Mouse (Mus musculus) ovary, postnatal 14 days (tissue): ENCODE results near the gene Zbtb33.

ENCODE experiments used
- DNase-seq: peaks from one replicate; pipeline ENCODE4 v3.0.0; 2022; ENCODE audit warnings: low spot score

Gene Zbtb33

GRCm38 (mm10) chrX:38189552-38190457 is at the start of gene Zbtb33:
TSS of gene Zbtb33 (plus strand) at chrX:38189793.
- DNase-seq = peak; percentile 83

GRCm38 (mm10) chrX:38159097-38159496 is 30.5 kb upstream of the Zbtb33 start:
- DNase-seq = no peak

GRCm38 (mm10) chrX:38165315-38165714 is 24.3 kb upstream of the Zbtb33 start:
- DNase-seq = no peak

- no peak for DNase-seq
These were observed 23.5 kb upstream of the Zbtb33 start for GRCm38 (mm10) chrX:38166064-38166463.

GRCm38 (mm10) chrX:38166592-38166991 is 23.0 kb upstream of the Zbtb33 start:
- DNase-seq = no peak

- DNase-seq = peak; percentile 18
These were observed 9.7 kb upstream of the Zbtb33 start for GRCm38 (mm10) chrX:38179891-38180310.

GRCm38 (mm10) chrX:38180656-38181607 is 8.7 kb upstream of the Zbtb33 start:
- DNase-seq = no peak

- no peak for DNase-seq
These were observed 7.9 kb upstream of the Zbtb33 start for GRCm38 (mm10) chrX:38181608-38182258.

- DNase-seq = no peak
These were observed 4.1 kb upstream of the Zbtb33 start for GRCm38 (mm10) chrX:38185520-38185919.

GRCm38 (mm10) chrX:38190458-38190764 is 818 bp downstream of the Zbtb33 start:
- no peak for DNase-seq

GRCm38 (mm10) chrX:38201816-38202215 is 12.2 kb downstream of the Zbtb33 start:
- DNase-seq = no peak

GRCm38 (mm10) chrX:38207392-38207791 is 17.8 kb downstream of the Zbtb33 start:
- DNase-seq = no peak

GRCm38 (mm10) chrX:38216986-38217675 is 27.5 kb downstream of the Zbtb33 start:
- DNase-seq = no peak

- no peak for DNase-seq
These were observed 28.0 kb downstream of the Zbtb33 start for GRCm38 (mm10) chrX:38217676-38217991.

GRCm38 (mm10) chrX:38222757-38223156 is 33.2 kb downstream of the Zbtb33 start:
- no peak for DNase-seq

GRCm38 (mm10) chrX:38229888-38230287 is 40.3 kb downstream of the Zbtb33 start:
- no peak for DNase-seq

- no peak for DNase-seq
These were observed 48.1 kb downstream of the Zbtb33 start for GRCm38 (mm10) chrX:38237731-38238130.
